In genomic region chr2:6260661-6261060, GRCm38 (mm10) we compare ENCODE assay signal across 19 mouse cellular contexts. TPM values are rescaled to one million over a fixed set of nuclear protein-coding genes. Genes with fewer than 3 reads are reported as not detected.
DNase-seq lines count a peak whose midpoint lies in the region; ATAC-seq and TF ChIP-seq lines count a peak whose summit lies in the region.
"Had no signal": no experiment of that assay in that cellular context is flagged by ENCODE, and none has a peak within 500 bp of the region (broad histone marks: within the 10 kb centered on the region; RNA-seq: fewer than 3 reads in every experiment).

No protein-coding gene starts in this region.

- peaks cover 19% of the 10 kb centered on the region for H3K4me1 ChIP-seq in forebrain, embryonic 13.5 days
- peaks cover 23% of the 10 kb centered on the region for H3K4me1 ChIP-seq in forebrain, embryonic 10.5 days
- H3K4me1 ChIP-seq in hindbrain, embryonic 11.5 days (replicated peaks; ENCODE audit: control insufficient read depth, insufficient read depth, low read length): no peaks in the 10 kb centered on the region
- peaks cover 8% of the 10 kb centered on the region; the same call in 1 of the 2 replicates for H3K4me1 ChIP-seq in hindbrain, postnatal 0 days (ENCODE audit: insufficient read depth, low read length)
- H3K4me1 ChIP-seq in forebrain, postnatal 0 days (ENCODE audit: insufficient read depth): 0 out of 2 replicates have a peak, but pooled peaks cover 4% of the 10 kb centered on the region
- H3K4me1 ChIP-seq in midbrain, embryonic 14.5 days (ENCODE audit: control insufficient read depth, insufficient read depth, low read length): no peaks in the 10 kb centered on the region

- H3K4me2 ChIP-seq in forebrain, embryonic 13.5 days: no peak overlapping the region
- H3K4me2 ChIP-seq in hindbrain, embryonic 11.5 days (replicated peaks; ENCODE audit: low read depth, low read length): no peak overlapping the region
- no peak overlapping the region for H3K4me2 ChIP-seq in hindbrain, postnatal 0 days (ENCODE audit: low read depth, low read length)
- no peak overlapping the region for H3K4me2 ChIP-seq in forebrain, postnatal 0 days (ENCODE audit: low read depth)
- no peak overlapping the region for H3K4me2 ChIP-seq in midbrain, embryonic 14.5 days (ENCODE audit: low read length)
- H3K4me2 ChIP-seq: heart, embryonic 11.5 days had no signal

- H3K9me3 ChIP-seq in forebrain, embryonic 13.5 days (replicated peaks): peaks cover 9% of the 10 kb centered on the region
- peaks cover 11% of the 10 kb centered on the region; the same call in 1 of the 2 replicates for H3K9me3 ChIP-seq in forebrain, embryonic 10.5 days
- H3K9me3 ChIP-seq in hindbrain, embryonic 11.5 days (ENCODE audit: control insufficient read depth, low read length): no peaks in the 10 kb centered on the region
- no peaks in the 10 kb centered on the region for H3K9me3 ChIP-seq in hindbrain, postnatal 0 days (ENCODE audit: low read length)
- H3K9me3 ChIP-seq in forebrain, postnatal 0 days (ENCODE audit: low read length): no peaks in the 10 kb centered on the region
- H3K9me3 ChIP-seq in midbrain, embryonic 14.5 days (ENCODE audit: control insufficient read depth, low read length): peaks cover 6% of the 10 kb centered on the region; the same call in 1 of the 2 replicates

- no peak overlapping the region for H3K4me3 ChIP-seq in forebrain, embryonic 13.5 days
- no peak overlapping the region for H3K4me3 ChIP-seq in forebrain, embryonic 10.5 days
- no peak overlapping the region for H3K4me3 ChIP-seq in hindbrain, embryonic 11.5 days (ENCODE audit: low read depth, low read length)
- H3K4me3 ChIP-seq in hindbrain, postnatal 0 days (ENCODE audit: low read length): no peak overlapping the region
- no peak overlapping the region for H3K4me3 ChIP-seq in forebrain, postnatal 0 days (ENCODE audit: low read depth, low read length)
- H3K4me3 ChIP-seq in midbrain, embryonic 14.5 days (replicated peaks; ENCODE audit: low read depth, low read length): no peak overlapping the region
- H3K4me3 ChIP-seq: gastrocnemius, adult 2 months had no signal

- peak overlapping the region; percentile 49; the same call in 1 of the 2 replicates for H3K27ac ChIP-seq in forebrain, embryonic 13.5 days
- no peak overlapping the region for H3K27ac ChIP-seq in forebrain, embryonic 10.5 days
- no peak overlapping the region for H3K27ac ChIP-seq in hindbrain, embryonic 11.5 days (ENCODE audit: low read depth, low read length)
- no peak overlapping the region for H3K27ac ChIP-seq in hindbrain, postnatal 0 days
- no peak overlapping the region for H3K27ac ChIP-seq in forebrain, postnatal 0 days (ENCODE audit: low read depth, low read length)
- H3K27ac ChIP-seq in midbrain, embryonic 14.5 days (replicated peaks; ENCODE audit: low read depth, low read length): peak overlapping the region; percentile 81
- H3K27ac ChIP-seq: gastrocnemius, adult 2 months had no signal

- TF ChIP-seq CTCF in hindbrain, postnatal 0 days (IDR thresholded peaks at IDR 0.05; ENCODE audit: low read depth): no peak
- TF ChIP-seq CTCF in forebrain, postnatal 0 days (IDR thresholded peaks at IDR 0.05; ENCODE audit: low read depth): peak; percentile 17; the same call in 1 of the 2 replicates

- H3K27me3 ChIP-seq in forebrain, embryonic 13.5 days: peaks cover 74% of the 10 kb centered on the region
- peaks cover 86% of the 10 kb centered on the region for H3K27me3 ChIP-seq in forebrain, embryonic 10.5 days (ENCODE audit: poor library complexity, severe bottlenecking)
- no peaks in the 10 kb centered on the region for H3K27me3 ChIP-seq in hindbrain, embryonic 11.5 days (ENCODE audit: control insufficient read depth, insufficient read depth, low read length)
- no peaks in the 10 kb centered on the region for H3K27me3 ChIP-seq in hindbrain, postnatal 0 days (ENCODE audit: insufficient read depth, low read length)
- H3K27me3 ChIP-seq in forebrain, postnatal 0 days (ENCODE audit: insufficient read depth, low read length): no peaks in the 10 kb centered on the region
- no peaks in the 10 kb centered on the region for H3K27me3 ChIP-seq in midbrain, embryonic 14.5 days (ENCODE audit: control insufficient read depth, insufficient read depth, low read length)

- no peaks in the 10 kb centered on the region for H3K36me3 ChIP-seq in forebrain, embryonic 13.5 days (ENCODE audit: poor library complexity, severe bottlenecking)
- no peaks in the 10 kb centered on the region for H3K36me3 ChIP-seq in forebrain, embryonic 10.5 days (replicated peaks)
- H3K36me3 ChIP-seq in hindbrain, embryonic 11.5 days (ENCODE audit: control insufficient read depth, insufficient read depth, low read length): no peaks in the 10 kb centered on the region
- H3K36me3 ChIP-seq in hindbrain, postnatal 0 days (ENCODE audit: insufficient read depth, low read length): no peaks in the 10 kb centered on the region
- no peaks in the 10 kb centered on the region for H3K36me3 ChIP-seq in forebrain, postnatal 0 days (ENCODE audit: insufficient read depth)
- H3K36me3 ChIP-seq in midbrain, embryonic 14.5 days (ENCODE audit: control insufficient read depth, insufficient read depth, low read length): no peaks in the 10 kb centered on the region
- H3K36me3 ChIP-seq: G1E had no signal

- 34% methylated on average over 4 of the region's 4 CpGs for WGBS in forebrain, embryonic 13.5 days
- 64% methylated on average over 4 of the region's 4 CpGs for WGBS in forebrain, embryonic 10.5 days
- 56% methylated on average over 4 of the region's 4 CpGs for WGBS in hindbrain, embryonic 11.5 days
- 58% methylated on average over 4 of the region's 4 CpGs for WGBS in hindbrain, postnatal 0 days
- WGBS in forebrain, postnatal 0 days: 35% methylated on average over 4 of the region's 4 CpGs
- WGBS in midbrain, embryonic 14.5 days: 37% methylated on average over 4 of the region's 4 CpGs

- no peak for DNase-seq in forebrain, embryonic 10.5 days (ENCODE audit: extremely low spot score, low spot score)
- DNase-seq in hindbrain, embryonic 11.5 days (ENCODE audit: low spot score): peak; percentile 7
- DNase-seq in hindbrain, postnatal 0 days (ENCODE audit: low spot score): no peak
- DNase-seq in forebrain, postnatal 0 days: no peak
- no peak for DNase-seq in midbrain, embryonic 14.5 days
- no peak for DNase-seq in embryo, embryonic 10 days (ENCODE audit: low spot score)
- DNase-seq in layer of hippocampus, adult 9-11 months: no peak
- DNase-seq: adrenal gland, postnatal 14 days; cerebellum, adult 11-12 months; cerebellum, postnatal 25 days; kidney, adult 18-20 months; liver, postnatal 0 days; lung, postnatal 14 days; right cerebral cortex, postnatal 4 days; thymus, adult 2 months had no signal

- ATAC-seq in forebrain, embryonic 13.5 days: peak; percentile 7; the same call in 1 of the 2 replicates
- peak; percentile 25; the same call in 1 of the 2 replicates for ATAC-seq in hindbrain, embryonic 11.5 days (ENCODE audit: low FRiP score)
- no peak for ATAC-seq in hindbrain, postnatal 0 days
- no peak for ATAC-seq in forebrain, postnatal 0 days
- no peak for ATAC-seq in midbrain, embryonic 14.5 days (ENCODE audit: low FRiP score, low TSS enrichment)
- ATAC-seq: liver, postnatal 0 days had no signal

- H3K9ac ChIP-seq in forebrain, embryonic 13.5 days: no peak overlapping the region
- no peak overlapping the region for H3K9ac ChIP-seq in hindbrain, embryonic 11.5 days (ENCODE audit: low read depth, low read length)
- no peak overlapping the region for H3K9ac ChIP-seq in hindbrain, postnatal 0 days (replicated peaks; ENCODE audit: low read length)
- H3K9ac ChIP-seq in forebrain, postnatal 0 days: no peak overlapping the region
- no peak overlapping the region for H3K9ac ChIP-seq in midbrain, embryonic 14.5 days (replicated peaks; ENCODE audit: low read length)
- H3K9ac ChIP-seq: liver, postnatal 0 days had no signal

RNA-seq across cellular contexts. Expression of gene Echdc3, which starts 47.8 kb away (rescaled TPM):
- 1.2 and 1.6 TPM in 2 replicates for polyA plus RNA-seq in forebrain, embryonic 13.5 days (2015; fragmentation: Nextera tagmentation; extraction: Ambion mirVana)
- 1.4 and 2.3 TPM in 2 replicates for polyA plus RNA-seq in forebrain, embryonic 10.5 days (2016; fragmentation: Nextera tagmentation; extraction: Ambion mirVana)
- 2.4 and 2.6 TPM in 2 replicates for polyA plus RNA-seq in hindbrain, embryonic 11.5 days (2014; fragmentation: Nextera tagmentation; extraction: Ambion mirVana)
- 1.5 and 1.6 TPM in 2 replicates for total RNA-seq in hindbrain, postnatal 0 days (2014; rRNA removed)
- 1.5 and 1.7 TPM in 2 replicates for polyA plus RNA-seq in hindbrain, postnatal 0 days (2015; fragmentation: Nextera tagmentation; extraction: Ambion mirVana)
- total RNA-seq in forebrain, postnatal 0 days (2014; rRNA removed): 1.5 TPM in 2 replicates
- polyA plus RNA-seq in forebrain, postnatal 0 days (2015; fragmentation: Nextera tagmentation; extraction: Ambion mirVana): 0.96 and 1.5 TPM in 2 replicates
- polyA plus RNA-seq in midbrain, embryonic 14.5 days (2014; fragmentation: Nextera tagmentation; extraction: Ambion mirVana): 0.70 and 1.4 TPM in 2 replicates
- polyA plus RNA-seq: G1E had no signal

Comparison
In these comparisons a context has a peak if more than half of its experiments do, and no peak if none do; other contexts are left out.
1. ATAC-seq: peak in forebrain, embryonic 13.5 days (single experiment) and hindbrain, embryonic 11.5 days (single experiment); none in hindbrain, postnatal 0 days (single experiment), forebrain, postnatal 0 days (single experiment) and midbrain, embryonic 14.5 days (single experiment).
2. H3K27ac ChIP-seq: peak in forebrain, embryonic 13.5 days (single experiment) and midbrain, embryonic 14.5 days (single experiment); none in forebrain, embryonic 10.5 days (single experiment), hindbrain, embryonic 11.5 days (single experiment), hindbrain, postnatal 0 days (single experiment) and forebrain, postnatal 0 days (single experiment).